Mouse (Mus musculus): ENCODE results near the gene Stard10.

The Stard10 gene

DNA sequence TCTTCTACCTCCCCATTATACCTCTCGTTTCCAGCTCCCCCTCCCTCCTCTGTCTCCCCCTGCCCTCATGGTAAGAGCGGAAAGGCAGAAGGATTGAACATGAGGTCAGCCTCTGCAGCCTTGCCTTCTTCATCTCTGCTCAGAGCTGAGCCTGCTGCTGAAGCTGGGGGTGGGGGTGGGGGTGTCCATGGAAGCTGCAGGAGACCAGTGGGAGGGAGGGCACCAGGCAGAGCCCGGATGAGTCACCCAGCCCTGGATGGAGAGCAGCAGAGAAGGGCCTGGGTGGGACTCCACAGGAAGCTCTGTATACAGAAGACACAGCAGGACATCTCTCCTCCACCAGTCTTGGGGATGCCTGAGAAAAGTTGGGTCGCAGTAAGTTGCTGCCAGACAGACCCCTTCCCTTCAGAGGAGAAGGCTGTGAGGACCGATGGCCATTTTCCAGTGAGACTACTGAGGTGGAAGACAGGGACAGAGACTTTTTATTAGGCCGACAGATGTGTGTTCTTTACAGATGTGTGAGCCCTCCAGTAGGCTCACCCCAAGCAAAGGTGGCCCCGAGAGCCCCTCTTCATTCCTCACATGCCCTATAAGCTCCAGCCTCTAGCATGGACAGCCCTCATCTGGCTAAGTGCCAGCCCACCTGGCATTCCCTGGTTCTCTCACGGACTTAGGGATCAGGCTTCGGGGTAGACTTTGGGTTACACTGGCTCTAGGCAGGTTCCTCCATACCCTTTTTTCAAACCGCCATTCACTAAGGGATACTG, 13.4 kb downstream of the Stard10 start:
- no peak for DNase-seq (ENCODE audit: low read depth, low spot score)

DNA sequence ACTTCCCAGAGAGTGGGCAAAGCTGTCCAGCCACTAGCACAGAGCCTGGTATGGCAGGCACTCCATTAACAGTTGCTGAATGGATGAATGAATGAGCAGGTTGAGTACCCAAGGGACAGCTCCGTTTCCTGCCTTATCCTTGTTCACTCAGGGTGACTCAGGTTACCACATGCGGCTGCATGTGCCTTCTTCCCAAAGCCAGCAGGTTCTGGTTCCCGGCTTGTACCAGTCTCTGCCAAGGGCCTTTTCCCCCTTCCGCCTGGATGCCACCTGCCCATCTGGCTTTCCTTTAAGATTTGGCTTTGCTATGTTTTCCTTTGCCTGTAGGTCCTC, 13.9 kb downstream of the Stard10 start:
- DNase-seq (ENCODE audit: low read depth, low spot score), result no peak

DNA sequence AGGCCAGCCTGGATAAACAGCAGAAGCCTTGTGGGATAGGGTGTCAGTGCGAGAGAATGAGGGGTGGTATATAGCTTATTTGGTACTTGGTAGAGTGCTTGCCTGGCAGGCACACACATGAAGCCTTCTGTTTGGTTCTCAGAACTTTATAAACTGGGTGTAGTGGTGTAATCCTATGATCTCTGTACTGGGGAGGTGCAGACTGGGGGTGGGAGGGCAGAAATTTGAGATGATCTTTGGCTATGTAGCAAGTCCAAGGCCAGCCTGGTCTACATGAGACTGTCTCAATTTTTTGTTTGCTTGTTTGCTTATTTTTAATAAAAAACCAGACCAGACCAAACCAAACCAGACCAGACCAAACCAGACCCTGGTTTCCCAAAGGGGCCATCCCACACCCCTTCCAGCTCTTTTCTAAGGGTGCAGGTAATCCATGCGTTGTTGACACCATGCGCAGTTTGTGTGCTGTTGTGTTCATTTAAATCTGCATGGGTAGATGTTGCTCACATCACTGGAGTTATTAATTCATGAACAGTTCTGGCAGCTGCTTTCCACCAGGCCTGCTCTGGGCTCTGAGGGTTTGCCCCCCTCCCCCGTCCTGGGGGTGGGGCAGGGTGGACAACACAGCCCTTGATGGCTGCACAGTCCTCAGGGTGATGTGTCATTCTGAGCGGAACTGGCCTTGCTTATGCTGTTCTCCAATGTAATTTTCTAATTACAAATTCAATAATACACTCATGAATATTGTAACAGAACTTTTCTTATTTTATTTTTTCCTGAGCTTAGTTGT, 15.4 kb downstream of the Stard10 start:
- no peak for DNase-seq (ENCODE audit: low read depth, low spot score)

DNA sequence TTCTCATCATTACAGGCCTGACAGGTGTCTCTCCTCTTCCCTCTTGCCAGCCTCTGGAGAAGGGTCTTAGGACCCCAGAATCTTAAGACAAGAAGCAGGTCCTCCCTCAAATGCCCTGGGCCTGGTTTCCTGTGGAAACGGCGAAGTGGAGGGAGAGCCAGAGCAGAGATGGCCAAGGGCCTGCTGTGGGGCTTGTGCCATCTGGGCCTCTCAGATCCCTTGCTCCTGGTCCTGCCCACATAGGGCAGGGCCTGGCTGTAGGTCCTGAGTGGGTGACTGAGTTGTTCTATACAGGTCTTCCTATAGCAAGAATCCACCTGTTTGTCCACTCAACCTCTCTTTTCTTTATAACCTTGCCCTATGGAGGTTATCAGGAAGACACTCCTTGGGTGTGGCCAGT, 18.3 kb downstream of the Stard10 start:
- no peak for DNase-seq (ENCODE audit: low read depth, low spot score)

DNA sequence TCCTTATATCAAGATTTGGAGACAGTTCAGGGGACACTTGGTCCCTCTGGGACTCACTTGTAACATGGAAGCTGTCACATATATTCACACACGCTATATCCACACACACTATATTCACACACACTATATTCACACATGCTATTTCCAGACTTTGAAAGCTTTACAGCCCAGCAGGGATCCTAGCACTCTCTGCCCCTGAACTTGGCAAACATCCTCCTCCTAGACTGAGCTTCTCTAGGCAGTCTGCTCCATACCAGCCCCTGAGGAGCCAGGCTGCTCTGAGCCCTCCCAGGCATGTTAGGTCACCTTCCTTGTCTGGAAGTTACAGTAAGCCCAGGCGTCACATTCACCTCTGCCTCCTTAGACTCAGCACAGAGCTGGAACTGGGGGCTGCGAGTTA, 19.8 kb downstream of the Stard10 start:
- no peak for DNase-seq (ENCODE audit: low read depth, low spot score)

DNA sequence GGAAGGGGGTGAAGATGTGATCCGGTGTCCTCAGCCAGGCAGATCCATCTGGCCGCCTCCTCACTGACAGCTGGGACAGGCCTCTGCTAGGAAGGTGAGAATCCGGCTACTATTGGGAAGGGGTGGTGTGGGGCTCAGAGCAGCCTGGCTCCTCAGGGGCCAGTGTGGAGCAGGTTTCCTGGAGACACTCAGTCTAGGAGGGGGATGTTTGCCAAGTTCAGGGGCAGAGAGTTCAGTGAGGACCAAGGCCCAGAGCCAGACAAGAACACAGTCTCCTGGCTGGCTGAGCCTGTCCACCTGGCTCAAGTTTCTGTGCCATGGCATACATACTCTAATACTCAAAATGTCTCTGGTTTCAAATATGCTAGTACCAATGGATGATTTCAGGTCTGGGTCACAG, 20.5 kb downstream of the Stard10 start:
- DNase-seq (ENCODE audit: low read depth, low spot score), result no peak

DNA sequence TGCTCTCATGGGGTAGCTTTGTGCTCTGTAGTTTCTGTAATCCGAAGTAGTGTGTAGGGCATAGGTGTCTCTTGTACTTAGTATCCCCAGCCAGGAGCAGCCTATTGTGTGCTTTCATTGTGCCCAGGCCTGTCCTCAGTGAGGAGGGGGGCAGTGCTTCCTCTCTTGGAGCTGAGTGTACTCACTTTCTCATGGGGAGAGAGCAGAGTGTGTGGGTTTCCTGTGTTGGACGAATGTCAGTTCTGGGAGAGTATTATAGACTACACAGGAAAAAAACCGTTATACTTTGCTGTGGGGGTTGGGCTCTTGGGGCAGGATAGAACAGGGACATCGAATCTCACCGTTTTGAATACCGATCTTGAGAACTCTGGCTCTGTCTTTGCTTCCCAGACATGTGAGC, 24.5 kb downstream of the Stard10 start:
- no peak for DNase-seq (ENCODE audit: low read depth, low spot score)

DNA sequence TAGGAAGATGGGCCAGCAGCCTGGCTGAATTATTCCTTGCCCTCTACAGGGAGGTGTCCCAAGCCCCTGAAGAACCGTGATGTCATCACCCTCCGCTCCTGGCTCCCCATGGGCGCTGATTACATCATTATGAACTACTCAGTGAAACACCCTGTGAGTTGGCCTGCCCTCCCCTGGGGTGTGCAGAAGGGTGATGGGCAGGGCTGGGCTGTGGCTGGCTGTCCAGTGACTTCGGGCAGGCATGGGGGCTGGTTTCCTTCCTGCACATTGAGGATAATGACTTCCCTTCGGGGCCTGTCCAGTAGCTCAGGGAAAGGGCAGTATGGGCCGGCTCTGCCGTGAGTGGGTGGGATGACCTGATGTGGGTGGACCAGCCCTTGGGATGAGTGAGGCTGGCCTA, 26.2 kb downstream of the Stard10 start:
- DNase-seq (ENCODE audit: low read depth, low spot score), result no peak

DNA sequence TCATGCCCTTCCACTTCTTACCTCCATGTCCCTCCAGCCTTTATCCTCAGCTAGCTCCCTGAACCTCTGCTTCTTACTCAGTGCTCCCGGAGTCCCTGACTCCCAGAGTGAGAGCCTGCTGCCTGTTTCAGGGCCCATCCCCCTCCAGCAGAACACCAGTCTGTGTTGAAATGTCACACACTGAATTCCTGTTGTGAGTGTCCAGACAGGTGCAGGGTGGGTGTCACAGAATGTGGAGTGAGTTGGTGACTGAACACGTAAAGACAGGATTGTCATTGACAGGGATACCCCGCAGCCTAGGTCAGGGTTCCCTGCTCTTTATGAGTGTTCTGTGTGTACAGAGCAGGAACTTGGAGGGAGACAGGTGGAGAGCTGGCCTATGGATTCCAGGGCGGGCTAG, 28.0 kb downstream of the Stard10 start:
- no peak for DNase-seq (ENCODE audit: low read depth, low spot score)

DNA sequence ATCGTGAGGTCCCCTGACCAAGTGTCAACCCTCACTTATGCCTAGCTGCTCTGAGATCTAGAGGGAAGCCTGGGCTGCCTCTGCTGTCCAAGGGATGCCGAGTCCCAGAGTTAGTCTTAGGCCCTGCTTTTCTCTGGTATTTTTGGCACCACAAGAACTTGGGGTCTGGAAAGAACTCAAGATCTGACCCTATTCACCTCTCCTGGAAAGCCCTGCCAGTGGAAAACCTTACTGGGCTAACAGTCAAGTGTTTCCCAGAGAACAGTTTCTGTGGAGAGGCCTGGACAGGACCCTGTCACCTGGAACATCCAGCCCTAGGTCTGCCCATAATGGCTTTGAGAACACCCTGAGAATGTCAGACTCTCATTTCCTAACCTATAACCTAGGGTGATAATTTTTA, 30.1 kb downstream of the Stard10 start:
- no peak for DNase-seq (ENCODE audit: low read depth, low spot score)

DNA sequence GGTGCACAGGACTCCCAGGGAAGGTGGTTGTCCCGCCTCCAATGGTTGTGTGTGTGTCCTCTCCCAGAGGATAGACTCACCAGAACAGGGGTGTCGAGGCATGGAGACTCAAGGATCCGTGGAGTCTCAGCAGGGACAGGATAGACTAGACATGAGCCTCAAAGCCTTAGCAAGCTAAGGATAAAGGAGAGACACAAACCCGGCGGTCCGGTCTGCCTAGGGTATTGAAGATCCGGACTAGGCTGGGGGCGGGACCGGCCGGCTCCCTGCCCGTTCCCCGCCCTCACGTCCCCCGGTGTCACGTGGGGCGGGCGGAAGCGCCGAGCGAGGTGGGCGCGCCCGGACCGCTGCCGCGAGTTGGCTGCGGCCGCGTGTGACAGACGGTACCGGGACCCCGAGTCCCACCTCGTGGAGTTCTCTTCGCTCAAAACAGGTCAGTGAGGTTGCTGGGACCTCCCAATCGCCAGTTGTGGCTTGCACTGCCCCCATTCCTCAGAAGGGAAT, 30.9 kb downstream of the Stard10 start, which contains the start of gene Arap1:
TSS of gene Arap1 (plus strand) at position 301 of the 504 bp plus-strand sequence.
- peak; percentile 67 for DNase-seq (ENCODE audit: low read depth, low spot score)

DNA sequence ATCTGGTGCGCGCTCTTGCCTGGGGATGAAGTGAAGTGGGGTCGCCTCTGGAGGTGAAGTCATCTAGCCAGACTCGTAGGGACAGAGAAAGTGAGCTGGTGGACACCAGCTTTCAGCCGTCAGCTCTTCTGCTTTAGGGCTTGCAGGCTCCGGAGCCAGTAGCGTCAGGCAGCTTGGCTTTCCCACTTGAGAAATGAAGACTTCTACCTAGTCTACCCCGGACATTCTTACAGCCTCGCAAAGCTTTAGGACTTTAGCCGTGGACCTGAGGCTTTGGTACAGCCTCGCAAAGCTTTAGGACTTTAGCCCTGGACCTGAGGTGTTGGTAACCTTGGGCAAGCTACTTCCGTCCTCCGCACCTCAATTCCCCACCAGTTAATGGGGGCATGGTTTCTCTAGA, 31.4 kb downstream of the Stard10 start:
- no peak for DNase-seq (ENCODE audit: low read depth, low spot score)

DNA sequence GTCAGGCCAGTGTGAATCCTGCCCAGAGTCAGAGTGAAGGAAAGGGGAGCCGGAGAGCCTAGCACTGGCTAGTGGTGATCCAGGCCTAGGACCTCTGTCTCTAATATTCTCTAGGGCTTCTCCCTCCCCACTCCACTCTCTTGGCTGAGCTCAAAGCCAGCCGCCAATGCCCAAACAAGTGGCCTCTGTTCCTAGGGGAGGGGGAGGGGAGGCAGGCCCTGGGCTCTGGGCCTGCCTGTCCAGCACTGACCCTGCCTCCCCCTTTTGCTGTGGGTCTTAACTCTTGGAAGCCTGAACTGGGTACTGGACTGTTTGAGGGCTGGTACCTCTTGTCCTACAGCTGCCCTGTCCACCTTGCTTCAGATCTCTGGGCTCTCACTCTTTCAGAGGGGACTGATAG, 33.0 kb downstream of the Stard10 start:
- DNase-seq (ENCODE audit: low read depth, low spot score), result no peak

DNA sequence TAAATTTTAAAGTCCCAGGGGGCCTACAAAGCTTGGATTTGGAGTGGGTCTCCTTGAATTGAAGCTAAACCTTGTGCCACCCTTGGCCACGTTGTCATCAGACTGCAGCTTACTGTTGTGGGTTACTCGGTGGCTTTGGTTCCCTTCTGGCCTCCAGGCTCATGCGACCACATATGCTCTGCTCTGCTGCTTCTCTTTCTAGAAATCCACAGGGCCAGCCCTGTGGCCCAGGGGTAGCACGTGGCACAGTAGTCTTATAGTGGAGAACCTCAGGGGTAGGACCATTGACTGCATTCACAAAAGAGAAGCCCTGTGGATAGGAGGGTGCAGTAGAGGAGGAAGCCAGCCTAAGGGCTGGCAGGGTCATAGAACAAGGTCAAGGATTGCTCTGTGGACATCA, 35.5 kb downstream of the Stard10 start:
- no peak for DNase-seq (ENCODE audit: low read depth, low spot score)

DNA sequence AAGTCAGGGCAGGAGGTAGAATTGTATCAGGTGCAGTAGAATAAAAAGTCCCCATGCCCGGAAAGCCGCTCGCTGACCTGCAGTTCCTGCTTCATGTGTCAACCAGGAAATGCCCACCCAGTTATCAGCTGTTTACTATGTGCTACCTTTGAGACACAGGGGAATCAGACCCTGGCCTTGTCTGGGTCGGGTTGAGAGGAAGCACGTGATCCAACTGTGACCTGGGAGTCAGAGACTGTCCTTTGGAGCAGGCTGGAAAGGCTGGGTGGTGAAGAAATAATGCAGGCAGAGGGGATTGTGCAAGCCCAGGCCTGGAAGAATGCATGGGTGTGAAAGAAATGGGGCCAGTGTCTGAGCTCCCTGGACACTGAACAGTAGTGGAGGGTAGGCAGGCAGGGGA, 37.5 kb downstream of the Stard10 start:
- DNase-seq (ENCODE audit: low read depth, low spot score), result no peak

DNA sequence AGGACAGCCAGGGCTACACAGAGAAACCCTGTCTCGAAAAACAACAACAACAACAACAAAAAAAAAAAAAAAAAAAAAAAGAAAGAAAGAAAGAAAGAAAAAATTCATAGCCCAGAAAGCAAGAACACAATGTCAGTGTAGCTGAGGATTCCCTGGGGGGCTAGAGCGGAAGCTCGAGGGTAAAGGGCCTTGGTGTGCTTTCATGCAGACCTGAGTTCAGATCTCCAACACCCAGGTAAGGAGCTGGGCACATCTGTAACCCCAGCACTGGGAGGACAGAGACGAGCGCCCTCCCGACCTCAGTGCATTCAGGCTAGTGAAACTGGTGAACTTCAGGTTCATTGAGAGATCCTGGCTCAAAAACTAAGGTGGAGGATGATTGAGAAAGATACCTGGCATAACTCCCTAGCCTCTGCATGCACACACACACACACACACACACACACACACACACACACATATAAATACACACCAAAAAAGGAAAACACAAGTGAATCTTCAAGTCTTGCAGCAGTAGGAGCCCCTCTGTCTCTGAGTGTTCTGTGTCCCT, 38.7 kb downstream of the Stard10 start:
- DNase-seq (ENCODE audit: low read depth, low spot score), result no peak

DNA sequence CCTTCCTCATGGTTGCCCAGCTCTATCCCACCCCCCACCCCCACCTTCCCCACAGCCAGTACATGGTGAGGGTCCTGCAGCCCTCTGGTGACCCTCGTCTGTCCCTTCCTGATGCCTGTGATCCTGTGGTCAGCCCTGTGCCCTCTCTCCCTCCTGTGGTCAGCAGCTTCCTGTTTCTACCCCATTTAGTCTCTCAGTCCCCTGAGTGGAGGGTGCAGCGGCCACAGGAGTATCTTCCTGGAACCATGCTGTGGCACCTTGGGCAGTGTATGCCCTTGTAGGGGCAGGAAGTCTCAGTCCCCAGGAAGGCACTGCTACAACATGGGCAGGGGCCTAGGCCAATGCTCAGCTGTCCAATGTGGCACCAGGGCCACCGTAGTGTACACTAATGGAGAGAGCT, 40.0 kb downstream of the Stard10 start:
- no peak for DNase-seq (ENCODE audit: low read depth, low spot score)

DNA sequence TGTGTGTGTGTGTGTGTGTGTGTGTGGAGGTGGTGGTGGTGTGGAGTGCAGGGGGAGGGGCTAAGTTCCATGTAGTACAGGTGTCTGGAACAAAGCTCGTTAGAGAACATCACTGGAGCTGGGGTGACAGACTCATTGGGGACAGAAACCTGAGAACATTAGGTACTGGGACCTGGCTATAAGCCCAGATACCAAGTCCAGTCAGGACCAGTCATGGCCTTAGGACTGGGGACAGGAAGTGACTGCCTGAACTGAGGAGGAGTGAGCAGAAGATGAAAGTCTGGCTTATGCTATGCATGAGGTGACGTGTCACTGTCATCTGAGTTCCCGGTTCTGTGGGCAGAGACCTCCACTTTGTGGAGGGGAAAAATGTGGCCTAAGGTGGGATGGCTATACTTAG, 43.5 kb downstream of the Stard10 start:
- DNase-seq (ENCODE audit: low read depth, low spot score), result no peak

DNA sequence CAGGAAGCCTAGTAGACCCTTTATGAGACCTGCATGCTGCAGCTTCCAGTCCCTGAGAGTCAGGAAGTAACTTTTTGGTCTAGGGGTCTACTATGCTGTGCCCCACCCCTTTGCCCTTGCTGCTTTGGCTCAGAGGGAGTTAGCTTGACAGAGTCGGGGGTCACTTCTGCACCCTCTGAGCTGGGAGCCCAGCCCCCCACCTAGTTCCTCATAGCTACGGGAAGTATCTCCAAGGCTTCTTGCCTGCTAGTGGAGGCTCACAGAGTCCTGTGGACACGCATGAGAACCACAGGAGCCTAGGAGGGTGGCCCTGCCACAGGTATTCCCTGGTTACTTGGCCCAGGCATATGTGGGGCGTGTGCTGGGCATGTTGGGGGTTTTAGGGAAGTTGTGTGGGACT, 44.1 kb downstream of the Stard10 start:
- DNase-seq (ENCODE audit: low read depth, low spot score), result no peak

DNA sequence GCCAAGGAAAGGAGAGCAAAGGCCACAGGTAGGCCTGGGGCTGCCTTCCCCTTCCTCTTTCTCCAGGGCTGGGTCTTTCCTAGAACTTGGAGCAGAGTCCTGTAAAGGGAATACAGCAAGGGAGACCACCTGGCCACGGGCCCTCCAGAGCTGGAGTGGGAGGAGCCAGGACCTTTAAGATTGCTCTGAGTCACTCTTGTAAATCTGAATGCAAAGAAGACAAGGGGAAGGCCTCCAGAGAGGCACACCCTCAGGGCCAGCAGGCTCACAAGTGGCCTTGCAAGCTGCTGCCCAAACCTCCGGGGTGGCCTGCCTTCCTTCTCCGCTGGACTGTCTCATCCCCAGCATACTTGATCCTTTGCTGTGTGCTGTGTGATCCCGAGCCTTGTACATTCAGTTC, 44.9 kb downstream of the Stard10 start:
- DNase-seq (ENCODE audit: low read depth, low spot score), result no peak

DNA sequence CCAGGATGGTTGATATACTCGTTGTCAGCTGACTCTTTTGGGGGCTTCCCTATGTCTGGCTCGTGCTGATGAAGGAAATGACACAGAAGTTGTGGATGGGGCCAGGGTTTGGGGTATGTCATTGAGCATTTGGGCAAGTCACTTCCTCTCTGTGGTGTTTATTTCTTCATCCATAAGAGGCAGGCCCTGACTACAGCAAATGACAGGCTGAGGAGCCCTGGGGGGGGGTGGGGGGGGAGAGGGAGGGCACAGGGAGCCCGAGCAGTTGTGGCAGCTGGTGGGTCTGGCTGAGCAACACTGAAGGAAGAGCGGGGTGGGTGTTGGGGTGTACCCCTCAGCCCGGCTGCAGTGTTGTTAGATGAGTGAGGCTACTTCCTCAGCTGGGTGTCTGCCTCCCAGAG, 45.9 kb downstream of the Stard10 start:
- no peak for DNase-seq (ENCODE audit: low read depth, low spot score)

DNA sequence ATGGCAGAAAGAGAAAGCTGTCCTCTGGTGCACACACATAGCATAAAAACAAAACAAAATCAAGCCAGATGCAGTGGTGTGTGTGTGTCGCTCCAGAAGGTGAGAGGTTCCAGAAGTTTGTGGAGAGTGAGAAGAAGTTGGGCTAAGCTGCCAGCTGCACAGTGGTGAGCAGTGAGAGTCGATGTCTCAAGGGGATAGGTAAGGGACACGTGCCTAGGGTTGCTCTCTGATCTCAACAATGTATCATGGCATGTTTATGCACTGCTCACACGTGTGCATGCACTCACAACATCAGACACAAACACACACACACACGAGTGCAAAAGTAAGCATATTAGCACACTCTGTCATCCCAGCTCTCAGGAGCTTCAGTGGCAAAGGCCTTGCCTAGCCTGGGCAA, 47.0 kb downstream of the Stard10 start:
- no peak for DNase-seq (ENCODE audit: low read depth, low spot score)

Data from R1 (cell line).